Mouse (Mus musculus): ENCODE results near the gene Gbgt1. TPM values are rescaled to one million over a fixed set of nuclear protein-coding genes. Genes with fewer than 3 reads are reported as not detected.

Gene Gbgt1
- polyA plus RNA-seq, 1 experiment from 2014 or later, result not detected

DNA sequence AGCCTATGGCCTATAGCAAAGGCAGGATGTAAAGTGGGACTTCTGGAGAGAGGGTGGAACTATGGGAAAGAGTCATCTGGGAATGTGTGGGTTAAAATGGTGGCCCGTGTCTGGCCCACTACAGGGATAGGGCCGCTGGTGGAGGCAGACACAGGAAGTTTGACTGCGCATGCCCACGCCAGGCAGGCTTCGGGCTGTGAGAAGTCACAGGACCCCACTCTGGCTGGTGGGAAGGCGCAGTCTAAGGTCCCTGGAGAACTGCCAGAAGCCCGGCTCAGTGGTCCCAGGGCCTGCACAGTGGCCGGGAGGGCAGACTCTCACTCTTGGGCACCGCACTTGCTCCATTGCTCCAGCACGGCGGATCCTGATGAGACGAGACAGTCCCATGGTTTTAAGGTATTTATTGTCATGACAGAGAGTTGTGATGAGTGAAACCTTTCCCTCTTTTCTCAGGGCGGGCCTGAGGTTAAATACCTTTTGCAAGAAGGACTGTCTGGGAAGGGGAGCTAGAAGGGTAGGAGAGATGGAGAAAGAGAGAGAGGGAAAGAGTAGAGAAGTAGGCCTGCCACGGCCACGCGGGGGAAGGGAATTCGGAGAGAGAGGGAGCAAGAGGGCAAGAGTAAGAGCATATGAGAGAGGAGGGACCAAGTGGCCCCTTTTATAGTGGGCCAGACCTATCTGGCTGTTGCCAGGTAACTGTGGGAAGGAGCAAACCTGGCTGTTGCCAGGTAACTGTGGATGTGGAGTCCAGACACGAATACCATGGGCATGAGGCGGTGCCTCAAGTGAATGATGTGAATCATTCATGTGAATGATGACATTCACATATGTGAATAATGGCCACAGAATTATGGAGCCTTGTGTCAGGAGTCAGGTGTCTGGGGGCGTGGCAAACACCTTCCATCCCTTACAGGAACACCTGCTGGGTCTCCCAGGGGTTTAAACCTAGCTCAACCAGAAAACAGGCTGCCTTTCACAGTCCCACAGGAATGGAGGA, 17.2 kb upstream of the Gbgt1 start:
- Histone ChIP-seq H3K27me3 (ENCODE audit: control insufficient read depth, insufficient read depth, low read length) (no peaks in the 10 kb centered on the region), H3K9ac (ENCODE audit: low read length) (no peak overlapping the region), H3K4me1 (ENCODE audit: control insufficient read depth in 2 of 2, insufficient read depth in 2 of 2, low read length in 2 of 2) (no peaks in the 10 kb centered on the region), H3K9me3 (ENCODE audit: control insufficient read depth, low read length) (no peaks in the 10 kb centered on the region), H3K27ac (replicated peaks in 1 of 2; ENCODE audit: control insufficient read depth in 1 of 2, insufficient read depth in 1 of 2, low read depth in 2 of 2, low read length in 2 of 2) (no peak overlapping the region), H3K4me3 (ENCODE audit: control insufficient read depth in 1 of 2, insufficient read depth in 1 of 2, low read depth in 1 of 2, low read length in 2 of 2) (peak overlapping the region in 1 of 2 experiments; percentile 15; a peak in 1 of 4 replicates), H3K36me3 (ENCODE audit: control insufficient read depth, insufficient read depth, low read length) (no peaks in the 10 kb centered on the region), H3K4me2 (ENCODE audit: low read length) (no peak overlapping the region)
- WGBS, result 69% methylated on average over 20 of the region's 20 CpGs
- no peak for ATAC-seq (ENCODE audit: insufficient number of reproducible peaks, insufficient read depth, low FRiP score, low read depth)

DNA sequence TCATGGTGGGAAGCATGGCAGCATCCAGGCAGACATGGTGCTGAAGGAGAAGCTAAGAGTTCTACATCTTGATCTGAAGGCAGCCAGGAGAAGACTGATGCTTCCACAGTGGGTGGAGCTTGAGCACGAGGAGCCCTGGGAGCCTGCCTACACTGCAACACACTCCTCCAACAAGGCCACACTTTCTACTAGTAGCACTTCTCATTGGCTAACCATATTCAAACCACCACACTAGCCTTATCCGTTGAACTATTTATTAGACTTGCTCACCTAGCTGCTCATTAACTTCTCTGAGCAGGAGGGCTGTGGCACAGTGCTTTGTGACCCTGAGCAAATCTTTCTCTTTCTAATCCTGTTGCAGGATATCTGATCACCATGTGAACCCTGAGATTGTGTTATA, 12.8 kb upstream of the Gbgt1 start:
- 60% methylated on average over 2 of the region's 2 CpGs for WGBS
- no peak for ATAC-seq (ENCODE audit: insufficient number of reproducible peaks, insufficient read depth, low FRiP score, low read depth)

DNA sequence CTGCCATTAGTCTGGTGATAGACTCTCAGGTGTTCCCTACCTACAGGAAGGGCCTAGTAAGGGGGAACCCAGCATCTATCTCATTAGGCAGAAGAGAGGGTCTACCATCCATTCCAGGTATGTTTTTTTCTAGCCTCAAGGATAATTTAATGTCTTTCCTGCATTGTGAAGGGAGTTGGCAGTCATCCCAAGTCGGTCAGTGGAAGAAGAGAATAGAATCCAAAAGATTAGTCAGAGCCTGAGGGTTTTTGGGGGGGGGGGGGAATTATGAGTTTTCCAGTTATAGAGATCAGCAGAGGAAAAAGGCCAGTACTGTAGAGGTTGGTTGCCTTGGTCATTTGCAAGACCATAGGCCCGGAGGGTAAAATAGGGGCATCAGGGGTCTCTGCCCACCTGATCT, 2.2 kb upstream of the Gbgt1 start:
- no peak for ATAC-seq (ENCODE audit: insufficient number of reproducible peaks, insufficient read depth, low FRiP score, low read depth)
- 74% methylated on average over 2 of the region's 2 CpGs for WGBS
- no peaks in the 10 kb centered on the region for H3K27me3 ChIP-seq (ENCODE audit: control insufficient read depth, insufficient read depth, low read length)

More for the DNA sequence above, 12.8 kb upstream of the Gbgt1 start:
- no peak overlapping the region for H3K9ac ChIP-seq (ENCODE audit: low read length)
- H3K4me3 ChIP-seq (ENCODE audit: control insufficient read depth in 1 of 2, insufficient read depth in 1 of 2, low read depth in 1 of 2, low read length in 2 of 2), result no peak overlapping the region
- no peak overlapping the region for H3K4me2 ChIP-seq (ENCODE audit: low read length)
- no peak overlapping the region for H3K27ac ChIP-seq (replicated peaks in 1 of 2; ENCODE audit: control insufficient read depth in 1 of 2, insufficient read depth in 1 of 2, low read depth in 2 of 2, low read length in 2 of 2)
- H3K36me3 ChIP-seq (ENCODE audit: control insufficient read depth, insufficient read depth, low read length), result no peaks in the 10 kb centered on the region
- H3K4me1 ChIP-seq (ENCODE audit: control insufficient read depth in 2 of 2, insufficient read depth in 2 of 2, low read length in 2 of 2), result no peaks in the 10 kb centered on the region
- H3K27me3 ChIP-seq (ENCODE audit: control insufficient read depth, insufficient read depth, low read length), result no peaks in the 10 kb centered on the region
- no peaks in the 10 kb centered on the region for H3K9me3 ChIP-seq (ENCODE audit: control insufficient read depth, low read length)

DNA sequence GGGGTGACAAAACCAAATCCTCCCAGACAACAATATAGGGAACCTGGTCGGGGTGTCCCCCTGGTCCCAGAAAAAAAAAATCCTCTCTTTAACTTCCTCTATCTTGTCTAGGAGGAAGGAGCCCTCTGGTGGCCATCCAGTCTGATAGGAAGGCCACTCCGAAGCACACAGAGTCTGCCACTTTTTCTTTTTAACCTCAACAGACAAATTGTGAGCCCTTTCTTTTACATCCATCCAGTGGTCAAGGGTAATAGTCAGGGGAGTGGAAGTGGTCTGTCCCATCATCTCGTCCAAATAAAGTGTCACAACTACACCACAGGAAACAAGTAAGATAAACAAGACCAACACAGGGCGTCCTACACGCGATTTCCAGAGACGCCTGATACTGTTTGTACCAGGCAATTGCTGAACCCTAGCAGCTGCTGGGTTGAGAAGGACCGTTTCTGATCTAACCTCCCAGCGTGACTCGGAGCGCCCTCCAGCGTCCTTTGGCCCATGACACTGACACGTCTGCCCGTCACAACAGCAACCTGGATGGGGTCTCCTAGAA, 1.4 kb upstream of the Gbgt1 start:
- Histone ChIP-seq H3K9ac (ENCODE audit: low read length) (no peak overlapping the region), H3K36me3 (ENCODE audit: control insufficient read depth, insufficient read depth, low read length) (no peaks in the 10 kb centered on the region), H3K4me1 (ENCODE audit: control insufficient read depth in 2 of 2, insufficient read depth in 2 of 2, low read length in 2 of 2) (no peaks in the 10 kb centered on the region), H3K4me3 (ENCODE audit: control insufficient read depth in 1 of 2, insufficient read depth in 1 of 2, low read depth in 1 of 2, low read length in 2 of 2) (no peak overlapping the region), H3K27ac (replicated peaks in 1 of 2; ENCODE audit: control insufficient read depth in 1 of 2, insufficient read depth in 1 of 2, low read depth in 2 of 2, low read length in 2 of 2) (no peak overlapping the region), H3K27me3 (ENCODE audit: control insufficient read depth, insufficient read depth, low read length) (no peaks in the 10 kb centered on the region), H3K4me2 (ENCODE audit: low read length) (no peak overlapping the region), H3K9me3 (ENCODE audit: control insufficient read depth, low read length) (no peaks in the 10 kb centered on the region)
- 75% methylated on average over 14 of the region's 14 CpGs for WGBS
- ATAC-seq (ENCODE audit: insufficient number of reproducible peaks, insufficient read depth, low FRiP score, low read depth), result no peak

More for the DNA sequence above, 2.2 kb upstream of the Gbgt1 start:
- H3K9me3 ChIP-seq (ENCODE audit: control insufficient read depth, low read length), result no peaks in the 10 kb centered on the region
- H3K4me2 ChIP-seq (ENCODE audit: low read length), result no peak overlapping the region
- H3K4me1 ChIP-seq (ENCODE audit: control insufficient read depth in 2 of 2, insufficient read depth in 2 of 2, low read length in 2 of 2), result no peaks in the 10 kb centered on the region
- no peak overlapping the region for H3K4me3 ChIP-seq (ENCODE audit: control insufficient read depth in 1 of 2, insufficient read depth in 1 of 2, low read depth in 1 of 2, low read length in 2 of 2)
- no peak overlapping the region for H3K9ac ChIP-seq (ENCODE audit: low read length)
- H3K36me3 ChIP-seq (ENCODE audit: control insufficient read depth, insufficient read depth, low read length), result no peaks in the 10 kb centered on the region
- H3K27ac ChIP-seq (replicated peaks in 1 of 2; ENCODE audit: control insufficient read depth in 1 of 2, insufficient read depth in 1 of 2, low read depth in 2 of 2, low read length in 2 of 2), result no peak overlapping the region

DNA sequence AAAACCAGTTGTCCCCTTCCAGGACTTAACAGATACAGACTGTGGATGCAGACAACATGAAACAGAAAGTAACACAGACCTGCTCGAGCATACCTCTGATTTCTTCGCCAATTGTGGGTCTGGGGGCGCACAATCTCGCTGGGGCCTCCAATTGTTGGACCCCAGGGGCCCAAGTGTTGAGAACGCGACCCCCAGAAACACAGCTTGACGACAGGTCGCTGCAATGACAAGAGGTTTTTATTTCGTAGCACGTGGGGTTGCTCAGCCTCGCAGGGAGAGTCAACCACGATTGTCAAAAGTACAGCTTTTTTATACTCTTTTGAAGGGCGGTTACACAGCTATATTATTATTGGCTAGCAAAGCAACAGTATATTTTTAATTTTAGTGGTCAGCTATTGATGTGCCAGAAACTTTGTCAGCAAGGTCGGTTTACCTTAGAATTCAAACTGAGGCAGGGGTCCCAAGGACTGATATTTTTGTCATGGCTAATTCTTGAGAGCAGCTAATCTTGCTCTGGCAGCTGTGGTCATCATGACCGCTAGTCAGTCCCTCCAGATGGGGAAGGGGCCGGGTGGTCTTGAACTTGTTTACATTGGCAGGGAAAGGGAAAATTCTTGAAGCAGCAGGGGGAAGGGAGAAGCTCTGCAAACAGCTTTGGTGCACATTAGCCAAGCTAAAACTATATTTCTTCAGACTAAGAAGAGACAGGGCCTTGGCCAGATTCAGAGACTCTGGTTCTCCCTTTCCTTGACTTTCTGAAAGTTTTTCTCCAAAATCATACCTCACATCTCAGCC, 693 bp upstream of the Gbgt1 start:
- H3K9ac ChIP-seq (ENCODE audit: low read length), result no peak overlapping the region
- no peaks in the 10 kb centered on the region for H3K4me1 ChIP-seq (ENCODE audit: control insufficient read depth in 2 of 2, insufficient read depth in 2 of 2, low read length in 2 of 2)
- no peaks in the 10 kb centered on the region for H3K27me3 ChIP-seq (ENCODE audit: control insufficient read depth, insufficient read depth, low read length)
- WGBS, result 73% methylated on average over 16 of the region's 16 CpGs
- no peak overlapping the region for H3K4me3 ChIP-seq (ENCODE audit: control insufficient read depth in 1 of 2, insufficient read depth in 1 of 2, low read depth in 1 of 2, low read length in 2 of 2)
- ATAC-seq (ENCODE audit: insufficient number of reproducible peaks, insufficient read depth, low FRiP score, low read depth), result no peak
- H3K4me2 ChIP-seq (ENCODE audit: low read length), result no peak overlapping the region
- no peaks in the 10 kb centered on the region for H3K9me3 ChIP-seq (ENCODE audit: control insufficient read depth, low read length)
- H3K36me3 ChIP-seq (ENCODE audit: control insufficient read depth, insufficient read depth, low read length), result no peaks in the 10 kb centered on the region
- H3K27ac ChIP-seq (replicated peaks in 1 of 2; ENCODE audit: control insufficient read depth in 1 of 2, insufficient read depth in 1 of 2, low read depth in 2 of 2, low read length in 2 of 2), result no peak overlapping the region

DNA sequence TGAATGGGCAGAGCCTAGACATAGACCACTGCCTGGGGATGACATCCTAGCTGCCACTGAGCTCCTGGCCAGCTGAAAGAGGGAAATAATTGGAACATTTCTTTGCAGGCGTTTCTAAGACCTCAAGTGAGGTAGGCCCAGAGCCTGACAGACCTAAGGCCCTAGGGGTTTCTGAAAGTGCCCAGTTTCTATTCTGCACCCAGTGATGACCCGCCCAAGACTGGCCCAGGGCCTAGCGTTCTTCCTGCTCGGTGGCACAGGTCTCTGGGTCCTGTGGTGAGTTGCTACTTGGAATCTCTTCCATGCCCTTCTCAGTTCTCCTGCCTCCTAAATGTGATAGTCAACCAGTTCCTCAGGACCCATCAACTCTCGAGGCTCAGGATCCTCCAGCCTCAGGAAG, 870 bp downstream of the Gbgt1 start:
- Histone ChIP-seq H3K4me2 (ENCODE audit: low read length) (no peak overlapping the region), H3K4me3 (ENCODE audit: control insufficient read depth in 1 of 2, insufficient read depth in 1 of 2, low read depth in 1 of 2, low read length in 2 of 2) (no peak overlapping the region), H3K36me3 (ENCODE audit: control insufficient read depth, insufficient read depth, low read length) (no peaks in the 10 kb centered on the region), H3K9me3 (ENCODE audit: control insufficient read depth, low read length) (no peaks in the 10 kb centered on the region), H3K27me3 (ENCODE audit: control insufficient read depth, insufficient read depth, low read length) (no peaks in the 10 kb centered on the region), H3K27ac (replicated peaks in 1 of 2; ENCODE audit: control insufficient read depth in 1 of 2, insufficient read depth in 1 of 2, low read depth in 2 of 2, low read length in 2 of 2) (no peak overlapping the region), H3K4me1 (ENCODE audit: control insufficient read depth in 2 of 2, insufficient read depth in 2 of 2, low read length in 2 of 2) (no peaks in the 10 kb centered on the region), H3K9ac (ENCODE audit: low read length) (no peak overlapping the region)
- ATAC-seq (ENCODE audit: insufficient number of reproducible peaks, insufficient read depth, low FRiP score, low read depth), result no peak
- 71% methylated on average over 5 of the region's 5 CpGs for WGBS

DNA sequence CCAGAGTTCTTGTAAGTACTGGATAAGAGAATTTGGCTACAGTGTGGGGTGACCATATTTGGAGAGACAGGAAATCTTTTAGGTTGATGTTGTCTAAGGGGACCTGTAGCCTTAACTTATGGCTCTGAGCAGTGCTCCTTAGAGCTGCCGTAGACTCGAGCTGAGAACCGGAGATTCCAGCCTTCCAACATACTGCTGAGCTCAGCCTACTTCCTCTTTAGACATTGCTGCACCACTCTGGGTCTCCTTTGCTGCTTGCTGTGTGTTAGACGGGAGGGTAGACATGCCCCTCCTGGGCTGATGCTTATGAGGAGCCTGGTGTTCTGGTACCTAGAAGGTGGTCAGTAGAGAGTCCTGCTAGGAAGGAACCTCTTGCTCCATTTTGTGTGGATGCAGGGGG, 1.7 kb downstream of the Gbgt1 start:
- H3K4me1 ChIP-seq (ENCODE audit: control insufficient read depth in 2 of 2, insufficient read depth in 2 of 2, low read length in 2 of 2), result no peaks in the 10 kb centered on the region
- ATAC-seq (ENCODE audit: insufficient number of reproducible peaks, insufficient read depth, low FRiP score, low read depth), result no peak
- no peak overlapping the region for H3K4me2 ChIP-seq (ENCODE audit: low read length)
- no peak overlapping the region for H3K9ac ChIP-seq (ENCODE audit: low read length)
- H3K27ac ChIP-seq (replicated peaks in 1 of 2; ENCODE audit: control insufficient read depth in 1 of 2, insufficient read depth in 1 of 2, low read depth in 2 of 2, low read length in 2 of 2), result no peak overlapping the region
- no peaks in the 10 kb centered on the region for H3K36me3 ChIP-seq (ENCODE audit: control insufficient read depth, insufficient read depth, low read length)
- no peak overlapping the region for H3K4me3 ChIP-seq (ENCODE audit: control insufficient read depth in 1 of 2, insufficient read depth in 1 of 2, low read depth in 1 of 2, low read length in 2 of 2)
- no peaks in the 10 kb centered on the region for H3K27me3 ChIP-seq (ENCODE audit: control insufficient read depth, insufficient read depth, low read length)
- 71% methylated on average over 4 of the region's 4 CpGs for WGBS
- H3K9me3 ChIP-seq (ENCODE audit: control insufficient read depth, low read length), result no peaks in the 10 kb centered on the region
